Mouse (Mus musculus) skeletal muscle tissue, adult 2 months (tissue): ENCODE measurements at regions not wholly inside any gene's neighbourhood (a gene's known extent, or its start where the extent isn't known, plus 50 kb on each side); places are given as distances from the start of the nearest gene placed in this dataset.

Experiments
- DNase-seq: peaks from one replicate; pipeline ENCODE4 v3.0.0-alpha.2; 2012; ENCODE audit warnings: low read depth, low spot score

GRCm38 (mm10) chr4:39508866-39509265, 58.8 kb downstream of the 1700009N14Rik start:
- DNase-seq, result no peak

DNA sequence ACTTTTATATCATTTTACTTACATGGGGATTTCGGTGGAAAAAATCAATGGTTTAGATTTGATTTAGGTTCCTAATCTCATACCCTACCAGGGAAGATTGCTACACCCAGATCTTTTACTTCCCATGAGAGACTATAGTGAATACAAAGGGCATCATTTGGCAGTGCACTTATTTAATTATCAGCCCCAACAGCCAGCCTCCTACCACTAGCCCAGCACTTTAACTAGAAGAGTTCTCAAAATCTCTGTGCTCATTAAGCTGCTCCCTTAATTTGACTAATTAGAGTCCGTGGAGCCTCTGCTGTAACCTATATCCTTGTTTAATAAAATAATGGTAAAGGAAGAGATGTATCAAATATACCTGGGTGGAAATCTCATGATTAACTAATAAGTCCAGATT, 77.4 kb downstream of the 1700009N14Rik start:
- no peak for DNase-seq

DNA sequence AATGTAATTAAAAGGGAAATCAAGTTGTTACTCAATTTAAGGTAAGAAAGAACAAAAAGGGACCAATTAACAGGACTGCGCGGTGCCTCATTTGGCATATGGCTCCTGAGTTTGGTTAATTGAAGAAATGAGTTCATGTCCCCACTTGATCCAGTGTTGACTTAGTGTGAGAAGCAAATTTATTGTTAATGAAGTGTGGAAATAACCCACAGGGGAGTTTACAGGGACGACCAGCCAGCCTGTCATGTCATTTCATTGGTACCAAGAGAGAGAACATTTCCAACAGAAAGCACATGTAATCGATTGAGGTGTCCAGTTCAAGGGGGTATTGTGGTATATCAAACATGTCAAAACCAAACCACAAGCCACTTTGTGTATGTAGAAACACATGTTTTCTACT, 78.6 kb downstream of the 1700009N14Rik start:
- no peak for DNase-seq

- DNase-seq, result no peak
These were observed 106.1 kb downstream of the 1700009N14Rik start for GRCm38 (mm10) chr4:39556101-39556763.

GRCm38 (mm10) chr4:39597426-39597825, 147.3 kb downstream of the 1700009N14Rik start:
- DNase-seq, result no peak

GRCm38 (mm10) chr4:39605046-39605445, 155.0 kb downstream of the 1700009N14Rik start:
- DNase-seq, result no peak

DNA sequence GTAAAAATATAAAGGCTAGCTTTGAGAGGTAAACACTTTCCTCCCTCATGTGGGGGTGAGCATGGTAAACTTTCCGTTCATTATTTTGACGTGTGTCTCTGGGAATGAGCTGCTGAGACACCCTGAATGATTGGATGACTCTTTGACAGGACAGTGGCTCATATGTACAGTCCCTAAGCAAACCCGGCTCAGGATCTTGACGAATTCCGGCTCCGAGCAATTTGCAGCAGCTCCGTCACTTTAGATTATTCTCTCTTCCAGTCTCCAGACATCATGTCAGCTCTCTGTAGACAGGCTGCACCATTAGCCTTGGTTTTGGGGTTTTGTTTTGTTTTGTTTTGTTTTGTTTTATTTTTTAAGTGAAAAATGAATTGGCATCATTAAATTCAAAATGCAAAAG, 194.0 kb downstream of the 1700009N14Rik start:
- no peak for DNase-seq

GRCm38 (mm10) chr4:39644849-39645248, 194.8 kb downstream of the 1700009N14Rik start:
- DNase-seq, result no peak

- DNase-seq, result no peak
These were observed 210.4 kb downstream of the 1700009N14Rik start for GRCm38 (mm10) chr4:39660538-39660937.

DNA sequence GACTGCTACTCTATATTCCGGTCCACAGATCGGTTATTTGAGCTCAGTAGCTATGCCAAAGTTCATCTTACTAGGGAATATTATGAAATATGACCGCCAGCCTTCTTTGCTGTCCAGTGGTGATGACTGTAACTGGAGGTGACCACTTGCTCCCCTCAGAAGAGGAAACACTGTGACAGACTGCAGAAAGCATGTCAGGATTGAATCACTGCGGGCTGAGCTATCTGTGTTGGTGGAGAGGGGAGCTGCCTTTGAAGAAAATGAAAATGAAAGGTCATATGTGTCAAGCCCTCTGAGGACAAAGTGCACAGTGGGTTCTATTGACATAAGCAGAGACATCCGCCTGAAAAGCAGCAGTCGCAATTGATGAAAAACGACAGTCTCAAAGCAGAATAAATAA, 222.5 kb downstream of the 1700009N14Rik start:
- no peak for DNase-seq

DNA sequence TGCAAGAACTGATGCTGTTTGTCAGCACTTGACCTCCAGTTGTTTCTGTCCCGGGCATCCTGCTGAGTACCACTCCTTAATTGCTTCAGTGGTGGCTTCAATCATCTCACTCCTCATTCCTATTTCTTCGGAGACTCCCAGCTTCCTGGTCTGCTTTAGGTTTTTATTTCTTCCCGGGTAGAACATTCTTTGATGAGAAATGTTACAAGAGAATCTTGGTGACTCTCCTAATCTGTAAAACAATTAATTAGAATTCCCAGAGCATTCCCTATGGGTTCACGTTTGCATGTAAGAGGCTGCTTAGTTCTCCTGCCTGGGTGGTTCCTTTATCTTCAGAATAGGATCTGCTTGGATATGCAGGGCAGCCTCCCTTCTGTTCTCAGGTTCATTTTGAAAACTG, 245.1 kb downstream of the 1700009N14Rik start:
- DNase-seq, result no peak

- DNase-seq, result peak; percentile 7
These were observed 247.5 kb downstream of the 1700009N14Rik start for GRCm38 (mm10) chr4:39697565-39697964.

GRCm38 (mm10) chr4:39699347-39699746, 249.3 kb downstream of the 1700009N14Rik start:
- no peak for DNase-seq

DNA sequence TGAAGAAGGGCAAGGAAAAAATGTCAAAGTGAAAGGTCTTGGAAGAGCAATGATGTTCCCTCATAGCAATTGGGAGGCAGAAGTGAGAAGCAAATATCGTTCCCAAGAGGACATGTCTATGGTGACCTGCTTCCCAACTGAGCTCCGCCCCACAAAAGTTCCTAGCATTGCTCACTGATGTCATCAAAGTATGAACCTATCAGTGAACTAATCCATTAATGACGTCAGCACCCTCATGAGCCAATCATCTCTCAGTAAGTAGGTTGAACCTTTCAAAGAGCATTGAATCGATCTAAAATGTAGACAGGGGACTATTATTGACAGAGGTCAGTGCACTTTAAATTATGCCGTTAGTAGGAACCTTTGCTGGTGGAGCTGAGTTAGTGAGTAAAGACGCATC, 267.4 kb downstream of the 1700009N14Rik start:
- DNase-seq, result no peak

- DNase-seq, result no peak
These were observed 268.6 kb downstream of the 1700009N14Rik start for GRCm38 (mm10) chr4:39718691-39719090.

- no peak for DNase-seq
These were observed 269.9 kb downstream of the 1700009N14Rik start for GRCm38 (mm10) chr4:39719951-39720350.

GRCm38 (mm10) chr4:39721524-39721923, 271.4 kb downstream of the 1700009N14Rik start:
- no peak for DNase-seq

- DNase-seq, result no peak
These were observed 315.5 kb downstream of the 1700009N14Rik start for GRCm38 (mm10) chr4:39765586-39765985.

- no peak for DNase-seq
These were observed 341.0 kb downstream of the 1700009N14Rik start for GRCm38 (mm10) chr4:39791096-39791495.

DNA sequence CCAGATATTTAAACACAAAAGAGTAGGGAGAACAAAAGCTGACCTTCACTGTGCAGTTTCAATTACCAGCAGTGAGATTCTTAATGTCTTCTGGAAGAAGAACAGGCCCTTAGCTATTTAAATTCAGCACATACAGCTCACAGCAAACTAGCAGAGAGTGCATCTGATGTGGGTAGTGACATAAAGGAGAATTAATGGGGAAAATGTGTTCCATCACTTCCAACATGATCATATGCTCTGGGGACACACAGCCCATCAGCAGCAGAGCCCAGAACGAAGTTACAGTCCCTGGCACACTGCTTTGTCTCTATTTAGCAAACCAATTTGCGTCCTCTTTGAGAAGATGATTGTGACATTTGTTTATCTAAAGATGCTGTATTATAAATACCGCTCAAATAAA, 332.9 kb upstream of the Aco1 start:
- no peak for DNase-seq

DNA sequence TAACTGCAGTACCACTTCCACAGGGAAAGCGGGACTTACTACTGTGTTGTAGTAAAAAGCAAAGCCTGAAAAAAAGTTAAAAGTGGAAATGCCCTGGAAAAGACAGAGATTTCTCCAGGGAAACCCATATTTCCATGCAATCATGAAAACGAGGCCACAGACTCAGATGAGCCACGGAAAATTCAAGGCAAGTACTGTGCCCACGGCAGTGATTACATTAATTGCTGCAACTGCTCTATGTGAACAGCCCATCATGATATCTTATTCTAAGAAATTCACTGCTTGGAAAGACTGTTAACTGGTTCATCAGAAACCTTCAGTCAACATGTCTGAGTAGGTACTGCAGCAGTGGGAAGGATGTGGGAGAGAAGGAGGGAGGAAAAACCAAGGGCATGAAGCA, 330.1 kb upstream of the Aco1 start:
- DNase-seq, result no peak

GRCm38 (mm10) chr4:39815620-39816019, 327.3 kb upstream of the Aco1 start:
- DNase-seq, result no peak

GRCm38 (mm10) chr4:39817675-39818074, 325.2 kb upstream of the Aco1 start:
- no peak for DNase-seq

GRCm38 (mm10) chr4:39833634-39834033, 309.2 kb upstream of the Aco1 start:
- no peak for DNase-seq
